Mouse (Mus musculus): ENCODE data around the gene Stk40.

GRCm38 (mm10) chr4:126163067-126163659, 59.4 kb downstream of the Stk40 start, which contains the start of gene Sh3d21:
- TF ChIP-seq USF1 (IDR thresholded peaks at IDR 0.05; ENCODE audit: low read depth) (no peak), POLR2AphosphoS2 (IDR thresholded peaks at IDR 0.05; ENCODE audit: insufficient read length, low read depth) (no peak), MYOD1 (IDR thresholded peaks at IDR 0.05; ENCODE audit: control insufficient read depth in 1 of 3, insufficient read length in 2 of 3, low read depth in 2 of 3) (no peak), POLR2A (IDR thresholded peaks at IDR 0.05; ENCODE audit: insufficient read length, low read depth) (no peak), SRF (IDR thresholded peaks at IDR 0.05; ENCODE audit: control insufficient read depth, insufficient read length, low read depth) (no peak), E2F4 (IDR thresholded peaks at IDR 0.05; ENCODE audit: insufficient read depth) (no peak), MYOG (IDR thresholded peaks at IDR 0.05; ENCODE audit: control insufficient read depth in 1 of 3, insufficient read depth in 1 of 3, insufficient read length in 2 of 3, low read depth in 2 of 3) (no peak)
